Mouse (Mus musculus): ENCODE measurements around the gene Gm3727.
"Not testable (repeated sequence)": the region's sequence is repeated elsewhere in the genome, so short reads cannot be mapped to it uniquely, and the experiment has no call there.

The Gm3727 gene

DNA sequence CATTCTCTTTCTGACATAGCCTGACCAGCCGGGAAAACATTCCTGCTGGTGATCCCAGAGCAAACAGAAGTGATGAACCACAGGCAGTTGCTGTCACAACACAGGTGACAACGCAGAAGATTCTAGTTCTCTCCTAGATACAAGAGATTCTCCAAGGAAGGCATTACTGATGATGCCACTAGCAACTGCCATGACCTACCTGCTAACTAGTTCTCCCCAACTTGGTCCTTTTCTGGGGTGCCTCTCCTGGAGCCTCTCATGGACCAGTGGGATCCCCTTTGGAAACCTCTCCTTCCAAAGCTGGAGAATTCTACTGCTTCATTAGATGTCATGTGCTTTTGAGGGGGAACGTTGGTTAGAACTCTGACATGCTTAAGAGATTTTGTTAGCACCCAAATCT, at the start of gene Gm3727:
Gene Gm3727 (minus strand): TSS at position 101 of the 400 bp plus-strand sequence.
- DNase-seq, result not testable (repeated sequence)

DNA sequence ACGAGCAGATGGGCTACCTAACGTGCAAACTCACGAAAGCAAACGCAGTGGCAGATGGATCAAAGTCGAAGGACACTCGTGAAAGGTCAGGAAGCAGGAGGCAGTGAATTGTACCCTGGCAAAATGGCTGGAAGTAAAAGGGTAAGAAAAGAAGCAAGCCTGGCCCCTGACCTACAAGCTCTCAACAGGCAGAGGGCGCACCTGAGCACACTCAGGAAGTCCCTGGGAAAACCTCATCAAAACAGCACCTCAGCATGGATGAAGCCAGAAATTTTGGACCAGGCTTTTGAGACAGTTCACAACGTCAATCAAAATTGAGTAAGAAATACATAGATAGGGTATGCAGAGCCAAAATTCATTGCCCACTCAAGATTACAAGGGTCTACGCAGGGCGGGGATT, 21.0 kb downstream of the Gm3727 start:
- not testable (repeated sequence) for DNase-seq

Data from kidney, postnatal 25 days (tissue).